Mouse (Mus musculus) right cerebral cortex, postnatal 4 days (tissue): ENCODE measurements around the gene Axdnd1.

Experiments used
- DNase-seq: peaks from one replicate; pipeline ENCODE4 v3.0.0-alpha.2; 2022

Axdnd1 gene

DNA sequence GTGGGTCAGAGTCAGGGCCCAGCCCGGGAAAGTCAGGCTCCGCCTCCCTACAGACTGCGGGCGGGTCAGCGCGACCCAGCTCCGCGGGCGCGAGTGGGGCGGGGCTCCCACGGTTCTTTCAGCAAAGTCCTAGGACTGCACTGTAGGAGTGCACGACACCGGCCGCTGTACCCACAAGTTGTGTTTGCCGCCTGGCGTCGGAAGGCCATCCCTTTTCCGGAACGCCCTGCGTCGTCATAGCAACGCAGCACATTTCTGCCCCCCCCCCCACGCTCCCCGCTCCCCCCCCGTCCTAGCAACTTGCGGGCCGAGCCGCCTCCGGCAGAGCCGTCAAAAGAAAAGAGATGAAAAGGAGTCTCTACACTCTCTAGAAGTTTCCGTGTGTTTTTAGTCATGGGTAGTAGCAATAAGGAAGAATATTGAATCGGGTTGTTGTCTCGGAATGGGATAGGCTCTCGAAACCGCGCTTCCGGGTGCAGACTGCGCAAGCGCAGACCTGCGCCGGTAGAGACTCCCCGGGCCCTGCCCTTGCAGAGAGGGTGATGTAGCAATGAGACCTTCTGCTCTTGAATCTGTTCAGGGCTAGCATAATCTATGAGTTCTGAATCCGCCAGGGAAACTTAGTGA is at the start of gene Axdnd1:
Gene Axdnd1 (minus strand): TSS at position 489 of the 627 bp plus-strand sequence.
- DNase-seq = peak; percentile 80

GRCm38 (mm10) chr1:156470557-156470956 is 49.6 kb upstream of the Axdnd1 start:
- DNase-seq = no peak

DNA sequence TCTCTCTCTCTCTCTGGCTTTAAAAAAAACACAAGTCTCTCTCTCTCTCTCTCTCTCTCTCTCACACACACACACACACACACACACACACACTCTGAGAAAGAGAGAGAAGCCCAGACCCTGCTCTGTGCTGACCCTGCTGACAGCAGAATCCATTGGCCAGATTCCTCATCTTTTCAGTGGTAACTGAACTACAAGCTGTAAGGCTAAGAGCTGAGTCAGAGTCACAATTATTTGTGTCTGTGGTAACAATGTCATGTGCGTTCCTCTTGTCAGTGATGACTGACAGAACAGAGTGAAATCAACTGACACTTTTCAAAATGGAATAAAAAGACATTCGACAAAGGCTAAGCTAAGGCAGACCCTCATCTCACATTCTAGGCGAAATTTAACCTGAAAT is 47.6 kb upstream of the Axdnd1 start:
- DNase-seq = no peak

DNA sequence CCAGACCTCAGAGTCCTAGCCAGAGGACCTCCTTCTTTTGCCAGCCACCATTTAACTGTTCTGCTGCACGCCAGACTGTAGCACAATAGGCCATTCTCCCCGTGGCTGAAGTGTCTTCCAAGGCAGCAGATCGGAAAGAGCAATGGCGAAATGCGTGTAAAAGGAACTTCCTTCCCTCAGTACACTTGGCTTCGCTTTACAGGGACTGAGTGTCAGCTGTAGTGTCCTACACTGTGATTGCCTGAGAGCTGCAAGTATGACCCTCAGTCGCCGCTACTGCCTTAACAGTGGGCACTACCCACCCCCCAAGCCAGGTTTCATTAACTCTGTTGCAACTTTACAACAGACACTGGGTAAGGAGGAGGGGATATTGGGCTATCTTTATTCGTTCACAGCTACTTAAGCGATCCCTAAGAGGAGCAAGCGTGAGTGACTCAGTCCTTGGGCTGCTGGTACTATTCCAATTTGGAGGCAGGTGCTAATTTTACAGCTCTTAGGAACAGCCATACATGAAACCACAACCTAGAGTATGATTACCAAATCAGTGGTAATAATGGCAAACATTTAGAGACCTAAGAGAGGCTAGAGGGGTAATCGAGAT is 46.8 kb upstream of the Axdnd1 start:
- no peak for DNase-seq

- DNase-seq = no peak
Measured at GRCm38 (mm10) chr1:156464963-156465362, 44.0 kb upstream of the Axdnd1 start.

GRCm38 (mm10) chr1:156463981-156464853 is 43.3 kb upstream of the Axdnd1 start:
- DNase-seq = no peak

- no peak for DNase-seq
Measured at GRCm38 (mm10) chr1:156462273-156462991, 41.5 kb upstream of the Axdnd1 start.

GRCm38 (mm10) chr1:156461036-156461435 is 40.1 kb upstream of the Axdnd1 start:
- no peak for DNase-seq

GRCm38 (mm10) chr1:156460216-156460615 is 39.3 kb upstream of the Axdnd1 start:
- DNase-seq = no peak

GRCm38 (mm10) chr1:156459690-156460089 is 38.7 kb upstream of the Axdnd1 start:
- no peak for DNase-seq

- DNase-seq = no peak
Measured at GRCm38 (mm10) chr1:156458391-156459060, 37.6 kb upstream of the Axdnd1 start.

GRCm38 (mm10) chr1:156455005-156455758 is 34.2 kb upstream of the Axdnd1 start:
- DNase-seq = no peak

DNA sequence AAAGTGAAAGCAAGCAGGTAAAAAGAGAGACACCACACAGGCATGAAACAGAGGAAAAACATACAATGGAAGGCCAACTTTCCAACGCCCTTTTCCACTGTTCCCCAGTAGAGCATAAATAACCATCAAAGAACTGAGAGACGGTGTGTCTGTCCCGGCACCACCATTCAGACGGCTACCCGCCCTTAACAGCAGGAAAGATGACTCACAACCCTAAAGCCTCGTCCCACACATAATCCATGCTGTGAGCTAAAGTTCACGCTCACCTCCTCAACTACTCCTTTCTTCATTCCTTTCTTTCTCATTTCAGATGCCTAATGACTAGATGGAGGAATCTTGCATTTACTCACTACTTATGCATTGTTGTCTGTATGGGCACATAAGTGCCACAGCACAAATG is 33.4 kb upstream of the Axdnd1 start:
- DNase-seq = no peak

- no peak for DNase-seq
Measured at GRCm38 (mm10) chr1:156453876-156454275, 32.9 kb upstream of the Axdnd1 start.

DNA sequence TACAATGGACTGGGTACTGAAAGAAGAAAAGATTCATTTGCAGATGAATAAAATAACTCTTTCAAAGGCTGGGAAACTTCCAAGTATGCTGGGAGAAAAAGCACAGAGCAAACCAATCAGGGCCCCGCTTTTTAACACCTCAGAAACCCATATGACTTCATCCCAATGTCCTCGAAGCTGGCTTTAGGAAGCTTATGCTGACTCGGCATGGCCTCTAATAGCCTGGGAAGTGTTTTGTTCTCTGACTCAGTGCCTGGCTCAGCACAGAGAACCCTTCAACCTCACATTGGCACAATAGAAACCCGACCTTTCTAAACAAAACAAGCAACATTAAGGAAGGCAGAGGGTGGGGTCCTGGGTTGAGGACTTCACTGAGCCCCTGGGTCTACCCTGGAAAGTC is 29.5 kb upstream of the Axdnd1 start:
- no peak for DNase-seq

DNA sequence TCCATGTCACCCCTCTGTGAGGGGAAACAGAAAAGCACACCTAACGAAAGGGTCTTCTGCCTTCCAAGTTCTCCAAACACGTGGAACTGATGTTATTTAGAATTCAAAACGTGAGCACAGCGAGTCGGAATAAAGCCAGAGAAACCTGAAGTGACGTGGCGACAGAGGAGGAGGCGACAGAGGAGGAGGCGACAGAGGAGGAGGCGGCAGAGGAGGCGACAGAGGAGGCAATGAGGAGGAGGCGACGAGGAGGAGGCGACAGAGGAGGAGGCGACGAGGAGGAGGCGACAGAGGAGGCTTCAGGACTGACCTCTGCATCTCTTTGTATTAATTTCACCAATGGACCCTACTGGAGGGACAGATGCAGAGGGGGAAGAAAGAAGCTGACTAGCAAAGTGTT is 28.7 kb upstream of the Axdnd1 start:
- DNase-seq = no peak

DNA sequence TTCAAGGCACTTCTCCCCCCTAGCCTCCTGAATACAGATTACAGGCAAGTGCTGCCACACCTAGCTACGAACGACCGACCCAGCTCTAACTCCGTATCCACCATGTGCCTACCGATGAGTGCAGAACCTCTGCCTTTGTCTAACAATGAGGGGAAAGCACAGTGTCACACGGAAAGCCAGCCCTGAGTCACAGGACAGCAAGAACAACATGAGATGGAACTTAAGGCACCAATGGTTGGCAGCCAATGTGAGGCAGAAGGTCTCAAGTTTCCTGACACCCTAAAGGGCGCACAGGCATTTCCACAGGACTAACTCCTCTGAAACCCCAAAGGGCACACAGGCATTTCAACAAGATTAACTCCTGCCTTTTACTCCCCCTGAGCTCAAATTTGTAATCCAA is 28.1 kb upstream of the Axdnd1 start:
- DNase-seq = no peak

DNA sequence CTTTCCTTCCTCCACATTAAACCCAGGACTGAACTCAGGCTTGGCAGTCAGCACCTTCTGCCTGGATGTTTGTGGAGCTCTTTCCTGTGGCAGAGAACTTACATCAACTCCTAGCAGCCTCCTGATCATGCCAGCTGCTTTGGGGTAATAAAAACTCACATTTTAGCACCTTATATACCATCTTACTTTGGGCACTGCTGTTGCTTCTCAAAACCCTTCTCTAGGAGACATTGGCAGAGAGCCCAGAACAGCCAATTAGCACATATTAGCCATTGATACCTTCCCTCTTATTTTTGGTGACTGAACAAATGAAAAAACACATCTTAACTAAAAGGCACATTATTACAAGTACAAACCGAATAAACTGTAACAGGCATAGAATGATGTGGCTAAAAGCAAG is 24.1 kb upstream of the Axdnd1 start:
- DNase-seq = no peak

DNA sequence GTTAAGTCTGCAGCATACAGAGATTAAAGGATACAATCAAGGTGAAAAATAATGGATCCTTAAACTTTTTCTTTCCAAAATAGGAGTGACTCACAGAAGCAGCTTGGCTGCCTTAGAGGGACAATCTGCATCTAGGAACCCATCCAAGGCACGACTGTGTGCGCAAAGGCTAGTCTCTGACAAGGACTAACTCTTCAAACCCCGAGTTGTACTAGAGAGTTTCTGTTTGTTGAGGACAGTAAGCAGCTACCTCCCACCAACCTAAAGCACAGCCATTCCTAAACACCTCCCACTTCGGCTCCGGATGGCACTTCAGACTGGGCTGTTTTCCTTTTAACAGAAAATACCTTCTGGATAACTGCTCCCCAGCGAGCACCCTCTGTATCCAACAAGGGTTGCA is 21.8 kb upstream of the Axdnd1 start:
- DNase-seq = no peak

DNA sequence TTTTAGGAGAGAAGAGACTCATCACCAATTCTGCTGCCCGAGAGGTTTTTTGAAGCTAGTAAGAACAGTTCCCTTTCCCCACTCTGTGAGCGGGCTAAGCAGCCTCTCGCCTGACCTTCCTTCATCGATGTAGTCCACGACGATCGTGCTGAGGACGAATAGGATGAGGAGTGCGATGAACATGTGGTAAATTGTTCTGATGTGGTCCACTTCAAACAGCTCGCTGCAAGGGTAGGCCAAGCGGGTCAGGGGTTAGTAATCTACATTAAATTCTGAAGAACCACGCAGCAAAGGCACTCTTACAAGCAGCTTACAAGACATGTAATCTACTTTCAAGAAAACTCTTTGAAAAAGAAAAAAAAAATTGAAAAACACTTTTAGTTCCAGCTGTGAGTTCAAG is 21.3 kb upstream of the Axdnd1 start:
- no peak for DNase-seq

DNA sequence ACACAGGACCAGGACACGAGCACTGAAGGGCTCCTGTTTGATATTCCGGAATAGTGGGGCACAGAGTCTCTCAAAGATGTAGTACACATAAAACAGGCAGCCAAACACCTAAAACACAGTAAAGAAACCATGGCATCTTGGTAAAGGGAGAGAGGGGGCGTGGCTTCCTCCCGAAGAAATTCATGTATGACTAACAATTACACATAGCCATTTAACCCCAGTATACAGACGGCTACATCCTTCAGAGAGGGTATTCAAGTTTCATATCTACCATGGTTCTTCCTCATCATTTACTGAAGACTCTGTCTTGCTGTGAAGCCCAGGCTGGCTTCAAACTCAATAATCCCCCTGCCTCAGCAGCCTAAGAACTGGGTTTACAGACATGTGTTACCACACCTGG is 16.8 kb upstream of the Axdnd1 start:
- no peak for DNase-seq
